Mouse (Mus musculus) testis, adult 2 months (tissue): Measurements from ENCODE around the gene Arhgap6.

ENCODE experiments used
- CTCF ChIP-seq: fragments of 200-500 bp; IDR thresholded peaks from 2 replicates; pipeline ENCODE4 v1.5.1; 2012; ENCODE audit warnings: low read depth, mild to moderate bottlenecking, inconsistent platforms, low read length, moderate library complexity; ENCODE audit not compliant: control insufficient read depth, insufficient read depth, insufficient replicate concordance
- POLR2A ChIP-seq: fragments of 200-500 bp; IDR thresholded peaks from 2 replicates; pipeline ENCODE4 v1.6.1; 2012; ENCODE audit warnings: low read depth, mild to moderate bottlenecking, inconsistent platforms, low read length, moderate library complexity; ENCODE audit not compliant: control insufficient read depth

GRCm38 (mm10) chrX:169075020-169075419 lies 280.1 kb downstream of the Arhgap6 start:
- no peak for TF ChIP-seq CTCF
- no peak for TF ChIP-seq POLR2A
